Mouse (Mus musculus) gastrocnemius, postnatal 25 days (tissue): ENCODE measurements around the gene Gabrr1. TPM values are rescaled to one million over a fixed set of nuclear protein-coding genes. Genes with fewer than 3 reads are reported as not detected.

Source experiments
- DNase-seq: peaks from one replicate; pipeline ENCODE4 v3.0.0; 2022
- total RNA-seq, 2 experiments: library from RNA; stranded (reverse); gene quantifications; 1 replicate in 1 of 2; 2 replicates in 1 of 2; pipeline ENCODE4 v1.2.3; 2021

The Gabrr1 gene
- total RNA-seq, 2 experiments from 2014 or later, result 0.11 TPM; not detected in 1

GRCm38 (mm10) chr4:33208881-33209841, 76.8 kb downstream of the Gabrr1 start, which contains the start of gene Srsf12:
TSS of gene Srsf12 (plus strand) at chr4:33208991.
- no peak for DNase-seq

Other genes starting within 250 kb of the Gabrr1 start
- gene Ankrd6, start 181.7 kb upstream of the Gabrr1 start, total RNA-seq, result 1 to 10 TPM; 2.2 to 3.2 TPM
- gene Rragd, start 149.5 kb upstream of the Gabrr1 start, total RNA-seq, result 100 to 1,000 TPM; 126 to 165 TPM
- 10 to 100 TPM; 42.6 to 45.9 TPM for gene Ube2j1, start 101.1 kb upstream of the Gabrr1 start, total RNA-seq
- 1 to 10 TPM; 6.2 to 9.6 TPM for gene Gabrr2, start 69.5 kb upstream of the Gabrr1 start, total RNA-seq
- 10 to 100 TPM; 36.7 to 39.6 TPM for gene Pm20d2, start 57.2 kb downstream of the Gabrr1 start, total RNA-seq
- not detected for gene Srsf12, start 76.5 kb downstream of the Gabrr1 start, total RNA-seq
- gene Pnrc1, start 157.6 kb downstream of the Gabrr1 start, total RNA-seq, result 100 to 1,000 TPM; 132 to 145 TPM
- gene Rngtt, start 177.8 kb downstream of the Gabrr1 start, total RNA-seq, result 1 to 10 TPM; 6.3 to 8.6 TPM